ENCODE assay signal across 10 mouse cellular contexts in the genomic region with DNA sequence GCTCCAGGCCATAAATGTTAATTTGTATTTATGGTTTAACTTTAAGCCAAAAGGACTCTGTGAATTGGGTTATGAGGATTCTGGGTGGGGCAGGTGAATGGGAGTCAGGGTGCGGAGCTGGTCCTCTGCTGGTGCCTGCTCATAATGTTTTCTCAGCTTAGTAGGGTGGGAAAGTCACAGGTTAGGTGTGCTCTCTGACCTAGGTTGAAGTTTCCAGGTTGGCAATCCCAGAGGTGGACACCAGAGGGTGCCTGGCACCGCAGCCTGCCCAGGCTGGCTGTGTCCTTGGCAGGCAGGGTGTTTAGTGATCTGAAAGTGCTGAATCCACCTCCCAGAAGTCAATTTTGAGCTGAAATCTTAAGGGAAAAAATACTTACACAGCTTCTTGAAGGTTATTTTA.
DNase-seq lines count a peak whose midpoint lies in the region; ATAC-seq and TF ChIP-seq lines count a peak whose summit lies in the region.
"Had no signal": no experiment of that assay in that cellular context is flagged by ENCODE, and none has a peak within 500 bp of the region (broad histone marks: within the 10 kb centered on the region; RNA-seq: fewer than 3 reads in every experiment).

No protein-coding gene starts in this region.

- no peaks in the 10 kb centered on the region for H3K27me3 ChIP-seq in heart, embryonic 10.5 days (ENCODE audit: insufficient read depth, poor library complexity, severe bottlenecking)
- H3K27me3 ChIP-seq: intestine, embryonic 15.5 days; liver, embryonic 13.5 days had no signal

- no peak for ATAC-seq in erythroblast, adult 5-6 weeks (replicated peaks; ENCODE audit: low FRiP score, poor library complexity, severe bottlenecking)
- ATAC-seq: intestine, embryonic 15.5 days had no signal

- peak; percentile 54 for DNase-seq in heart, embryonic 10.5 days (ENCODE audit: low spot score)
- DNase-seq in heart, adult 8-10 months (ENCODE audit: low spot score), result no peak
- peak; percentile 41 for DNase-seq in ovary, adult 18-20 months (ENCODE audit: low spot score)
- no peak for DNase-seq in ovary, postnatal 10 days (ENCODE audit: low spot score)
- DNase-seq in brain, embryonic 14.5 days (ENCODE audit: low read depth), result no peak
- no peak for DNase-seq in thymus, adult 18-20 months
- DNase-seq: liver, embryonic 13.5 days had no signal

- no peak for TF ChIP-seq POLR2A in brain, embryonic 14.5 days (IDR thresholded peaks at IDR 0.05; ENCODE audit: borderline replicate concordance, extremely low read depth, insufficient read depth, insufficient read length, poor library complexity, severe bottlenecking)
- no peak for TF ChIP-seq POLR2A in olfactory bulb, adult 2 months (IDR thresholded peaks at IDR 0.05; ENCODE audit: insufficient read depth, low read depth, low read length)

- H3K4me3 ChIP-seq in heart, embryonic 10.5 days, result no peak overlapping the region
- H3K4me3 ChIP-seq in olfactory bulb, adult 2 months (ENCODE audit: insufficient read depth, low read depth, low read length), result no peak overlapping the region
- H3K4me3 ChIP-seq: intestine, embryonic 15.5 days; liver, embryonic 13.5 days had no signal

- no peaks in the 10 kb centered on the region for H3K9me3 ChIP-seq in heart, embryonic 10.5 days
- H3K9me3 ChIP-seq: intestine, embryonic 15.5 days; liver, embryonic 13.5 days had no signal

- H3K27ac ChIP-seq in heart, embryonic 10.5 days, result no peak overlapping the region
- H3K27ac ChIP-seq in olfactory bulb, adult 2 months (ENCODE audit: insufficient read depth, low read depth, low read length), result no peak overlapping the region
- H3K27ac ChIP-seq: intestine, embryonic 15.5 days; liver, embryonic 13.5 days had no signal

- 70% methylated on average over 2 of the region's 2 CpGs for WGBS in heart, embryonic 10.5 days
- WGBS in olfactory bulb, adult 2 months, result 79% methylated on average over 2 of the region's 2 CpGs

- no peaks in the 10 kb centered on the region for H3K36me3 ChIP-seq in heart, embryonic 10.5 days
- H3K36me3 ChIP-seq: intestine, embryonic 15.5 days; liver, embryonic 13.5 days had no signal

- no peaks in the 10 kb centered on the region for H3K4me1 ChIP-seq in heart, embryonic 10.5 days
- peaks cover 9% of the 10 kb centered on the region for H3K4me1 ChIP-seq in olfactory bulb, adult 2 months (ENCODE audit: control insufficient read depth, insufficient read depth, low read length)
- H3K4me1 ChIP-seq: intestine, embryonic 15.5 days; liver, embryonic 13.5 days had no signal

- peak; percentile 54; the same call in 1 of the 2 replicates for TF ChIP-seq CTCF in brain, embryonic 14.5 days (IDR thresholded peaks at IDR 0.05; ENCODE audit: borderline replicate concordance, extremely low read depth, insufficient read depth, insufficient read length)
- TF ChIP-seq CTCF in olfactory bulb, adult 2 months (IDR thresholded peaks at IDR 0.05; ENCODE audit: insufficient read depth, low read depth, low read length), result 0 out of 2 replicates have a peak, but pooled peaks have one; percentile 21

Comparison
In these comparisons a context has a peak if more than half of its experiments do, and no peak if none do; other contexts are left out.
1. DNase-seq: peak in heart, embryonic 10.5 days (single experiment) and ovary, adult 18-20 months (single experiment); none in heart, adult 8-10 months (single experiment), ovary, postnatal 10 days (single experiment), brain, embryonic 14.5 days (single experiment) and thymus, adult 18-20 months (0 of 2).